Mouse (Mus musculus) fat pad, adult 2 months (tissue): ENCODE results near the gene Sbno2.
"Not testable (repeated sequence)": the region's sequence is repeated elsewhere in the genome, so short reads cannot be mapped to it uniquely, and the experiment has no call there.

Experiments used
- DNase-seq: peaks from one replicate; pipeline ENCODE4 v3.0.0-alpha.2; 2011; ENCODE audit warnings: low read depth, low spot score; ENCODE audit errors: extremely low read depth

Sbno2 gene

DNA sequence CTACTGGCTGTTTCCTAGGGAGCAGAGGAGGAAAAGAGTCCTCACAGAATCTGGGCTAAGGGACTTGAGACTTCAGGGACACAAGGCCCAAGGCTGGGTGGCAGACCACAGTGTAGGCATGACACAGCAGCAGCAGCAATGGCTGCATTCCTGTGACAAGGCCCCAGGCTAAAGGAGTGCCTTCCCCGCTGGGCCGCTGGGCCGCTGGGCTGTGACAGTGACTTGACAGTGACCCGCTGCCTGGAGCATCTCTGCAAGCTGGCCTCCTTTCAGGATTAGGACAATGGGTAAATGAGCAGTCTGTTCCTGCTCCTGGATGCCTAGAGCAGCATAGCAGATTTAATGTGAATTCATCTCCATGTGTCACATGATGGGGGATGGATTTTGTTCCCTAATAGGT is 61.3 kb downstream of the Sbno2 start:
- DNase-seq = no peak

- DNase-seq = not testable (repeated sequence)
These were observed 63.8 kb downstream of the Sbno2 start for GRCm38 (mm10) chr10:80041409-80042060.

DNA sequence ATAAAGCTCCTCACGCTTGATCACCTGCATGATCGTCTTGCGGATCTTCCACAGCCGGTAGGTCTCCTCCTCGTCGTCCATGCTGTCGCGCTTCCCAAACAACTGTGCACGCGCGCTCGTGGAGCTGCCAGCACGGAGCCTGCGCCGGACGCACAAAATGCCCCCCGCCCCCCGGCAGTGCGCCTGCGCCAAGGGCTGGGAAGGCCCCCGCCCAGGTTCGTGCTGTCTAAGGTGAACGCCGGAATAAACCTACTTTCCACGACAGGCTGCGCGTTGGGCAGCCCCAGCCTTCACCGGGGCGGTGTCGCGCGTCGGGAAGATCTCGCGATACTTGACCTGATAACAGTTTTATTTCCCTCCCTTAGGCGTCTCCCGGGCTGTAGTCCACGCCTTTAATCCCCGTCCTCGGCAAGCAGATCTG is 65.8 kb downstream of the Sbno2 start, which contains the start of gene Polr2e:
TSS of gene Polr2e (minus strand) at position 237 of the 421 bp plus-strand sequence.
- DNase-seq = no peak

DNA sequence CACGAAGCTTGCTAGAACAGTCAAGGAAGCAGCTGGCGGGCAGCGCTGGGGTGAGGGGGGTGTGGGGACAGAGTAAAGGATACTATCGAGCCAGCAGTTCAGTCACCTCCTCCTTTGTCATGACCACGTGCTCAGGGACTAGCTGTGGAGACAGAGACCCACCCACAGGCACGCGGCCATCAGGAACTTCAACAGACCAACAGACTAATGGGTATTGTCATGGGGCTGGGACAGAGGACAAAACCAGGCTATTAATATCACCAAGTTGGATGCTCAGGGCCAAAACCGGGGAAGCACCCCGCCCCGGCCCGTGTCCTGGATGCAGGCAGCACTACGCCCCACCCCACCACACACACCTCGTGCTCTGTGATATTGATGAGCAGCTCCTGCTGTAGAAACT is 68.5 kb downstream of the Sbno2 start:
- no peak for DNase-seq

DNA sequence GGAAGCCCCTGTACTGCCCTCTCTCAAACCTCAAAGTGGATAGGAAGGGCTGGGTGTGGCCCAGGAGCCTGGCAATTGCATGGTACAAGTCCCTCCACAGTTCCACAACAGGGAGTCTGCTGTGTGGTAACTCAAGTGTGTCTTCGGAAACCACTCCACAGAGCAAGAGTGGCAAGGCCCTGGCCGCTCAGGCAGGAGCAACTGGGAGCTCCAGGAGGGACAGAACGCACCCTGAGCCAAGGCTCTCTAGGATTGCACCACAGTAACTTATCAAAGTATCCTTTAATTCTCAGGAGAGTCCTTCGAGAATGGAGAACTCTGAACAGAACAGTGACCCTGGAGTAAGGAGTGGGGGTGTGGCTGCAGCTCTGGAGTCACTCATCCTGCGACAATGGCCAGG is 69.7 kb downstream of the Sbno2 start:
- DNase-seq = no peak

GRCm38 (mm10) chr10:80035148-80035547 is 70.2 kb downstream of the Sbno2 start:
- DNase-seq = no peak

GRCm38 (mm10) chr10:80033511-80034391 is 71.6 kb downstream of the Sbno2 start:
- no peak for DNase-seq

DNA sequence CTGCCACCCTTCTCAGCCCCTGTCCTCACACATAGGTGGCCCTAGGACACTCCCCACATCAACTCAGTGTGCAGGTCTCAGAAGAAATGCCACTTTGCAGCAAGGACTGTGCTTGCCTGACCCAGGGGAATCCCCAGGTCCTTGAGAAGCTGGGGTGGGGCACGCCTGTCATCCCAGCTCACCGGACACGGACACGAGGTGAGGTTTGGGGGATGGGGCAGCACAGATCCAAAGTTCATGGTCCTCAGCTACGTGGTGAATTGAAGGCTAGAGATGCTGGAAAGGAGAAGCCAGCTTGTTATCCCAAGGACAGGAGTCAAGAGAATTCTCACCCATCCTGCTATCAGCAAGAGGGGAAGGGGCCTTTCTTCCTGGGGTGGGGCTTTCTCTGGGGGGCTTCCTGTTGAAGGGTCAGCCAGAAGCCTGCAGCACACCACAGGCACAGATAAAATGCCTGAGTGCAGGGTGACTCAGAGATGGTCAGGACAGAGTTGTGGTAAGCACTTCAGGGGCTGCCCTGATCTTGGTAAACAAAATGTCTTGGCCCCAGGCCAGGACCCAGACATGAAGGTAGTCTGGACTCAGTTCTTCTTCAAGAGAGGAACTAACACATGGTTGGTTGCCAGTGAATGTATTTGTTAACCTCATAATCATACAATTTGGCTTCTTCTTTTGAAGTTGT is 72.4 kb downstream of the Sbno2 start:
- no peak for DNase-seq

DNA sequence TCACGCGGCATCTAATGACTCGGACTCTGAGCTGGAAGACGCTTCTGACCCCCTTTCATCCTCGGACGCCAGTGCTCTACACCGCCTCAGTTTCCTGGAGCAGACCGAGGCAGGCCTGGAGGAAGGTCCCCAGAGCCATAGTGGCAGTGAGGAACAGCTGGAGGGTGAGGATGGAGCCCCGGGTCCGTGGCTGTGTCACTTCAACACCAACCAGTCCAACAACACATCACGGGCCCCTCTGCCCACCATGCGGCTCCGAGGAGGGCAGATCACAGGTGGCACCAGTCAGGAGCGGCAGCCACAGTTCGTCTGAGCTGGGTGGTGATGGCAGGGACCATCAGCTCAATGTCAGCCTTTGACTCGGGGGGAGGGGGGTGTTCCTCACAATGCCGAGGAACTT is 74.6 kb downstream of the Sbno2 start:
- DNase-seq = no peak

- no peak for DNase-seq
These were observed 75.2 kb downstream of the Sbno2 start for GRCm38 (mm10) chr10:80030191-80030590.

GRCm38 (mm10) chr10:80028521-80028846 is 76.9 kb downstream of the Sbno2 start:
- no peak for DNase-seq

DNA sequence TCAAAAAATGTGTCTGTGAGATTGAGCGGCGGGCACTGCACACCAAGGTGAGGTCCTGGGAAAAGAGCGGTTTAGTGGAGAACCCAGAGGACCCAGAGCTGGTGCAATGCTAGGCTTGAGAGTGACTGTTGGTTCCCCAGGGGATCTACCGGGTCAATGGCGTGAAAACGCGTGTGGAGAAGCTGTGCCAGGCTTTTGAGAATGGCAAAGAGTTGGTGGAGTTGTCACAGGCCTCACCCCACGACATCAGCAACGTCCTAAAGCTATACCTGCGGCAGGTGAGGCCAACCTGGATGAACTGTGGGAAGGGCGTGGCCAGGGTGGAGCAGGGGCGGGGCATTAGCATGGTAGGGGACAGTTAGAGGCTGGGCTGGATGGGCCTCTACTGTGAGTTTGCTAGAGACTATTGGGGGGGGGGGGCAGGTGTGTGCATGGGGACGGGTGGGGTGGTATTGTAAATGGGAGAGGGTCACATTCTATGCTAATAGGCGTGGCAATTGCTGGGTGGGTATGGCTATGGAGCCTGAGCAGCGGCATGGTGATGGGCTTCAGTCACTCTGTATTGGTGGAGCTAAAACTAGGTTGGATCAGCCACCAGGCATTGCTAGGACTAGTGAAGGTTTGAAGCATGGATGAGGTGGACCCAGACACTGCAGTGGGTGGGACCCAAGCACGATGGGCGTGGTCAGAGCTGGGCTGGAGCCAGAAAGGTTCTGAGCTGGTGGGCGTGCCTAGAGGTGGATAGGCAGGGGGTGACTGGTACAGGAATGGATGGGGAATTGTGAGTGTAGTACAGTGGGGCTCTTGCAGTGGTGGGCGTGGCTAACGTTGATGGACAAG is 77.5 kb downstream of the Sbno2 start:
- no peak for DNase-seq

GRCm38 (mm10) chr10:80025889-80026288 is 79.5 kb downstream of the Sbno2 start:
- DNase-seq = no peak

GRCm38 (mm10) chr10:80025463-80025862 is 79.9 kb downstream of the Sbno2 start:
- DNase-seq = no peak

GRCm38 (mm10) chr10:80025044-80025347 is 80.4 kb downstream of the Sbno2 start:
- no peak for DNase-seq

- DNase-seq = no peak
These were observed 80.9 kb downstream of the Sbno2 start for GRCm38 (mm10) chr10:80024229-80025043.

DNA sequence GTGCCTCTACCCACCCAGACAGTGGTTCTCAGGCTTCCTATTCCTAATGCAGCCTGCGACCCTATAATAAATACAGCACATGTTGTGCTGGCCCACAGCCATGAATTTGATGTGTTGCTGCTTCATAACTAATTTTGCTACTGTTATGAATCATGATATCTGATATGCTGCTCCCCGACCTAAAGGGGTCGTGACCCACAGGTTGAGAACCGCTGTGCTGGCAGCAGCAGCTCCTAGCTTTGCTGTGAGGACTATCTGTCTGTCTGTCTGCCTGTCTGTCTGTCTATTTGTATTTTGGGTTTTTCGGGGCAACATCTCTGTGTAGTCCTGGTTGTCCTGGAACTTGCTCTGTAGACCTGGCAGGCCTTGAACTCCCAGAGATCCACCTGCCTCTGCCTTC is 81.6 kb downstream of the Sbno2 start:
- no peak for DNase-seq

GRCm38 (mm10) chr10:80022806-80023205 is 82.6 kb downstream of the Sbno2 start:
- DNase-seq = no peak

DNA sequence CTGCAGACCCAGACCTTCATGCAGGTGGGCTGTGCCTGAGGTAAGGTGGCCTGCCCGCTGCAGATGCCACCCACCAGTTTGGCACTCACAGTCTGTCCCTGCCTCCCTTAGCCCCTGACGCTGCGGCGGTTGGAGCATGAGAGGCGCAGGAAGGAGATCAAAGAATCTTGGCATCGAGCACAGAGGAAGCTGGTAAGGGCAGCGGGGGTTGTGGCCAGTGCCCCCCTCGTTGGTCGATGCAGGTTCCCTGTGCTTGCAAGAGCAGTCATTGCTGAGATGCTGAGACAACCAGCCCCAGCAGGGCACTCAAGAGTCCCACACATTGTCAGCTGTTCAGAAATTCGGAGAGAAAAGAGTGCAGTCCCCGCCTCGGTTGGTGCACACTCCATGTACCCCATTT is 83.2 kb downstream of the Sbno2 start:
- DNase-seq = no peak

DNA sequence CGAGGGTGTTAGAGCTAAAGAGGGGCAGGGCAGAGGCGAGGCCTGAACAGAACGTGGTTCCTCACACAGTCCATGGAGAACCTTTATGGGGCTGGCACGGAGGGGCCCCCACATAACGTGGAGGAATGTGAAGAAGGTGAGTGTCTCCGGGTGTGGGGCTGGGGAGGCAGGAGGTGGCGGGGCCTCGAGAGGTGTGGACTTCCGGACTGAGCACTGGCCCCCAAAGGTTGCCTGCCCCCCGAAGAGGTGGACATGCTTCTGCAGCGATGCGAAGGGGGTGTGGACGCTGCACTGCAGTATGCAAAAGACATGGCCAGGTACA is 84.1 kb downstream of the Sbno2 start:
- DNase-seq = no peak
